Mouse (Mus musculus): ENCODE results near the gene Fam131c. TPM values are rescaled to one million over a fixed set of nuclear protein-coding genes. Genes with fewer than 3 reads are reported as not detected.

Gene Fam131c
- total RNA-seq, 2 experiments from 2014 or later, result 5.4 to 5.5 TPM

GRCm38 (mm10) chr4:141427921-141428320 is 59.9 kb downstream of the Fam131c start:
- intact Hi-C loops (cut with DNase I), result no loop called here
- no peak for DNase-seq (ENCODE audit: low spot score in 2 of 2)

DNA sequence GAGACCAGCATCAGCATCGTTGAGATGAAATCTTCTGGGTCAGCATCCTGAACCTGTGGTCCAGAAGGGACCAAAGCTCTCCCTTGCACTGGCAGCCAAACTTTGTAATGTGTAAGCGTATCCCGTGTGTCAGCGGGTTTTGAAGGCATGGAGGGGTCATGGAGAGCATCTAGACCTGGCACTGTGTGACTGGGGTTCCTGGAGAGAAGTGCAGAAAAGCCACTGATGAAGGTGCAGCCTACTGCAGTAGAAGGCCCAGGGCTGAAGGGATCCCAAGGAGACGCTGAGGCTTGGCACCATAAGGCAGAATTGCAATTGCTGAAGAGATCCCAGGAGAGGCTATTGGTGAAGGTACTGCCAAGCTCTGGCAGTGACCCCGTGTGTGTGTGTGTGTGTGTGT is 61.4 kb downstream of the Fam131c start:
- DNase-seq (ENCODE audit: low spot score in 2 of 2), result no peak
- intact Hi-C loops (cut with DNase I), result no loop called here

DNA sequence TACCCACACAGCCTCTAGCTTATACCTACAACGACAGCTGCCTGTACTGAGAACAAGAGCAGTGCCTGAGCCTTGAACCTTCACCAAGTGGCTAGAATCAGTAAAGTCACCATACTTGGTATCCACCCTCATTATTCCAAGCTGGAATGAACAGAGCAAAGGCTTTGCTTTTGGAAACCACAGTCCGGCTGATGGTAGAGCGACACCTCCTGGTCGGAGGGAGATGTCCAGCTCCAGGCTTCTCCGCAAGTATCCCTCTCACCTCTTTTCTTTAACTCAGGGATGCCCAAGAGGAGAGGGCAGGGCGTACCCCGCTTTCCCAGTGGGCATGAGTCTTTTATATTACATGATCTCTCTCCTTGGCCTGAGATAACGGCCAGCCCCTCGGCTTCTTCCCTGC is 61.8 kb downstream of the Fam131c start:
- intact Hi-C loops (cut with DNase I), result no loop called here
- no peak for DNase-seq (ENCODE audit: low spot score in 2 of 2)

DNA sequence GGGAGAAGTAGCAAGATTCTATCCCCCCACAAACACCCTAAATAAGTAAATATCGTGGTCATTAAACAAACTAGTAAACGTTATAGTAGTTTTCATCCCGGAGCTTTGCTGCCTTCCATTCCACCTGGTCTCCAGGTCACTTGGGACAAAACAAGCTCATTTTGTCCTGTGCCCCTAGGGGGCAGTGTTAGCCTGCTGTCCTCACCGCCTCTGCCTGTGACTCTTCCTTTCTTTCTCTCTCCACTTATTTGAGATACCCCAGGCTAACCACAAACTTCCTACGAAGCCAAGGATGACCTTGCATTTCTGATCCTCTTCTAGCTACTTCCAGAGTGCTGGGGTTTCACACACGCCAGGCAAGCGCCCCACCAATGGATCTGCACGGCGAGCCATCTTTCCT is 63.0 kb downstream of the Fam131c start:
- intact Hi-C loops (cut with DNase I), result loop anchor here (1.0 kb wide), 2 partner anchors 129 to 144 kb away; no protein-coding TSS in a partner anchor
- peak in 1 of 2 experiments; percentile 71 for DNase-seq (ENCODE audit: low spot score in 2 of 2)

- no peak for DNase-seq (ENCODE audit: low spot score in 2 of 2)
- intact Hi-C loops (cut with DNase I), result no loop called here
Observed at GRCm38 (mm10) chr4:141432666-141433065, 64.6 kb downstream of the Fam131c start.

- DNase-seq (ENCODE audit: low spot score in 2 of 2), result no peak
Observed at GRCm38 (mm10) chr4:141433191-141433590, 65.2 kb downstream of the Fam131c start.

More at GRCm38 (mm10) chr4:141433191-141433590, 65.2 kb downstream of the Fam131c start:
- intact Hi-C loops (cut with DNase I), result no loop called here

Small RNA genes within 50 kb of the gene (microRNA-seq; reads per million reads assigned to microRNA genes)
- gene Gm25690, result 0 reads per million in 2 experiments

Other genes with a start within 250 kb of the Fam131c start
- 10 to 100 TPM; 43.8 to 48.6 TPM for gene Szrd1, start 228.4 kb upstream of the Fam131c start, total RNA-seq (2021)
- 10 to 100 TPM; 31.6 to 38.8 TPM for gene Fbxo42, start 220.3 kb upstream of the Fam131c start, total RNA-seq (2021)
- 1 to 10 TPM; 2.6 to 3.7 TPM for gene Rsg1, start 154.3 kb upstream of the Fam131c start, total RNA-seq (2021)
- 10 to 100 TPM in 1 of 2 experiments, 1 to 10 TPM in 1; 9.2 to 10.5 TPM for gene Arhgef19, start 128.7 kb upstream of the Fam131c start, total RNA-seq (2021)
- gene Epha2, start 67.0 kb upstream of the Fam131c start, total RNA-seq (2021), result 1 to 10 TPM; 2.2 to 2.7 TPM
- not detected for gene Clcnka, start 30.5 kb downstream of the Fam131c start, total RNA-seq (2021)
- gene Clcnkb, start 47.8 kb downstream of the Fam131c start, total RNA-seq (2021), result not detected
- under 1 TPM; 0.47 to 0.90 TPM for gene Hspb7, start 52.6 kb downstream of the Fam131c start, total RNA-seq (2021)
- 1 to 10 TPM; 5.1 TPM for gene Srarp, start 67.9 kb downstream of the Fam131c start, total RNA-seq (2021)
- 10 to 100 TPM; 31.1 to 32.6 TPM for gene Zbtb17, start 76.4 kb downstream of the Fam131c start, total RNA-seq (2021)
- gene Spen, start 170.4 kb downstream of the Fam131c start, total RNA-seq (2021), result 10 to 100 TPM; 49.5 to 58.6 TPM
- 1 to 10 TPM; 1.2 to 1.3 TPM for gene Fblim1, start 237.9 kb downstream of the Fam131c start, total RNA-seq (2021)

All from left cerebral cortex, postnatal 14 days (tissue).